9 mouse cellular contexts compared by ENCODE assay signal in genomic region chr16:35541661-35542420, GRCm38 (mm10). TPM values are rescaled to one million over a fixed set of nuclear protein-coding genes. Genes with fewer than 3 reads are reported as not detected.
DNase-seq lines count a peak whose midpoint lies in the region; ATAC-seq and TF ChIP-seq lines count a peak whose summit lies in the region.
"Had no signal": no experiment of that assay in that cellular context is flagged by ENCODE, and none has a peak within 500 bp of the region (broad histone marks: within the 10 kb centered on the region; RNA-seq: fewer than 3 reads in every experiment).

No protein-coding gene starts in this region.

- H3K4me1 ChIP-seq in heart, postnatal 0 days (ENCODE audit: control insufficient read depth, insufficient read depth): peaks cover 30% of the 10 kb centered on the region
- H3K4me1 ChIP-seq in limb, embryonic 11.5 days (ENCODE audit: control insufficient read depth, insufficient read depth, low read length): peaks cover 5% of the 10 kb centered on the region; the same call in 1 of the 2 replicates
- H3K4me1 ChIP-seq in neural tube, embryonic 14.5 days (ENCODE audit: control insufficient read depth, insufficient read depth, low read length): peaks cover 7% of the 10 kb centered on the region; the same call in 1 of the 2 replicates

- WGBS in heart, postnatal 0 days: under 1% methylated on average over 51 of the region's 54 CpGs
- WGBS in limb, embryonic 11.5 days: under 1% methylated on average over 53 of the region's 54 CpGs
- WGBS in neural tube, embryonic 14.5 days: under 1% methylated on average over 49 of the region's 54 CpGs

- no peak for TF ChIP-seq EP300 in heart, postnatal 0 days (IDR thresholded peaks at IDR 0.05; ENCODE audit: low read depth)

- peak; percentile 45; the same call in 1 of the 2 replicates for ATAC-seq in heart, postnatal 0 days (ENCODE audit: insufficient read depth, low read depth)
- peak; percentile 56; the same call in 1 of the 2 replicates for ATAC-seq in limb, embryonic 11.5 days (ENCODE audit: insufficient number of reproducible peaks, low FRiP score, low TSS enrichment, low read depth)
- ATAC-seq in neural tube, embryonic 14.5 days (ENCODE audit: low read depth): peak; percentile 58

- H3K9me3 ChIP-seq in heart, postnatal 0 days (replicated peaks; ENCODE audit: control insufficient read depth, low read length): no peaks in the 10 kb centered on the region
- no peaks in the 10 kb centered on the region for H3K9me3 ChIP-seq in limb, embryonic 11.5 days (ENCODE audit: control insufficient read depth, low read length)
- H3K9me3 ChIP-seq in neural tube, embryonic 14.5 days (ENCODE audit: control insufficient read depth, low read length): no peaks in the 10 kb centered on the region

- H3K27ac ChIP-seq in heart, postnatal 0 days (ENCODE audit: low read depth): no peak overlapping the region
- H3K27ac ChIP-seq in limb, embryonic 11.5 days (replicated peaks; ENCODE audit: low read depth, low read length): no peak overlapping the region
- peak overlapping the region; percentile 61 for H3K27ac ChIP-seq in neural tube, embryonic 14.5 days (ENCODE audit: low read depth, low read length)

- H3K4me3 ChIP-seq in heart, postnatal 0 days (ENCODE audit: low read depth, low read length): peak overlapping the region; percentile 57
- H3K4me3 ChIP-seq in limb, embryonic 11.5 days (ENCODE audit: low read depth, low read length): peak overlapping the region; percentile 58
- H3K4me3 ChIP-seq in neural tube, embryonic 14.5 days (ENCODE audit: low read depth, low read length): peak overlapping the region; percentile 76

- peak overlapping the region; percentile 96 for H3K4me2 ChIP-seq in heart, postnatal 0 days (ENCODE audit: low read depth, low read length)
- peak overlapping the region; percentile 97 for H3K4me2 ChIP-seq in limb, embryonic 11.5 days (ENCODE audit: low read depth, severe bottlenecking)
- peak overlapping the region; percentile 86 for H3K4me2 ChIP-seq in neural tube, embryonic 14.5 days (ENCODE audit: low read depth, low read length)

- H3K27me3 ChIP-seq in heart, postnatal 0 days (ENCODE audit: control insufficient read depth, insufficient read depth, low read length): peaks cover 77% of the 10 kb centered on the region
- peaks cover 25% of the 10 kb centered on the region for H3K27me3 ChIP-seq in limb, embryonic 11.5 days (ENCODE audit: control insufficient read depth, insufficient read depth, low read length)
- H3K27me3 ChIP-seq in neural tube, embryonic 14.5 days (ENCODE audit: control insufficient read depth, insufficient read depth, low read length): no peaks in the 10 kb centered on the region

- H3K9ac ChIP-seq in heart, postnatal 0 days (replicated peaks; ENCODE audit: low read depth, low read length): peak overlapping the region; percentile 29; the same call in 1 of the 2 replicates
- peak overlapping the region; percentile 56 for H3K9ac ChIP-seq in limb, embryonic 11.5 days (ENCODE audit: low read length)
- H3K9ac ChIP-seq in neural tube, embryonic 14.5 days (replicated peaks; ENCODE audit: low read depth, low read length): peak overlapping the region; percentile 66

- no peak for TF ChIP-seq CTCF in heart, postnatal 0 days (IDR thresholded peaks at IDR 0.05; ENCODE audit: low read depth)

- DNase-seq in frontal cortex, postnatal 36 days (ENCODE audit: low spot score in 2 of 2): peak; percentile 23 to 28
- DNase-seq in frontal cortex, adult 2 months (ENCODE audit: extremely low spot score in 1 of 2, low spot score in 1 of 2): no peak
- peak; percentile 15 for DNase-seq in thymus, postnatal 4 days
- no peak for DNase-seq in thymus, postnatal 10 days (ENCODE audit: low spot score in 2 of 2)
- DNase-seq in heart, postnatal 0 days (ENCODE audit: low spot score): no peak
- peak; percentile 69 for DNase-seq in limb, embryonic 11.5 days (ENCODE audit: low spot score)
- no peak for DNase-seq in spleen, adult 18-20 months

- H3K36me3 ChIP-seq in heart, postnatal 0 days (replicated peaks; ENCODE audit: control insufficient read depth, insufficient read depth, low read length): no peaks in the 10 kb centered on the region
- no peaks in the 10 kb centered on the region for H3K36me3 ChIP-seq in limb, embryonic 11.5 days (ENCODE audit: control insufficient read depth, insufficient read depth, low read length)
- no peaks in the 10 kb centered on the region for H3K36me3 ChIP-seq in neural tube, embryonic 14.5 days (ENCODE audit: control insufficient read depth, insufficient read depth, low read length)

RNA-seq across cellular contexts. Expression of gene Sema5b, which starts 0.9 kb away (rescaled TPM):
- 22.3 and 24.1 TPM in 2 replicates for polyA plus RNA-seq in frontal cortex, adult 2 months (2012; rRNA removed)
- total RNA-seq in heart, postnatal 0 days (2014; rRNA removed; ENCODE audit: low replicate concordance): 0.31 and 4.8 TPM in 2 replicates
- polyA plus RNA-seq in heart, postnatal 0 days (2015; fragmentation: Nextera tagmentation; extraction: Ambion mirVana): 0.49 and 0.67 TPM in 2 replicates
- 2.2 and 2.6 TPM in 2 replicates for polyA plus RNA-seq in limb, embryonic 11.5 days (2014; fragmentation: Nextera tagmentation; extraction: Ambion mirVana)
- polyA plus RNA-seq in neural tube, embryonic 14.5 days (2014; fragmentation: Nextera tagmentation; extraction: Ambion mirVana): 18.1 and 21.4 TPM in 2 replicates
- polyA plus RNA-seq: C2C12 had no signal

RNA-seq across cellular contexts. Expression of gene Pdia5, which starts 51.2 kb away (rescaled TPM):
- 8.8 and 9.5 TPM in 2 replicates for polyA plus RNA-seq in frontal cortex, adult 2 months (2012; rRNA removed)
- 3.1 and 12.0 TPM in 2 replicates for total RNA-seq in heart, postnatal 0 days (2014; rRNA removed; ENCODE audit: low replicate concordance)
- 13.7 and 16.0 TPM in 2 replicates for polyA plus RNA-seq in heart, postnatal 0 days (2015; fragmentation: Nextera tagmentation; extraction: Ambion mirVana)
- polyA plus RNA-seq in limb, embryonic 11.5 days (2014; fragmentation: Nextera tagmentation; extraction: Ambion mirVana): 10.9 and 11.3 TPM in 2 replicates
- polyA plus RNA-seq in neural tube, embryonic 14.5 days (2014; fragmentation: Nextera tagmentation; extraction: Ambion mirVana): 3.2 and 7.4 TPM in 2 replicates

Comparison
In these comparisons a context has a peak if more than half of its experiments do, and no peak if none do; other contexts are left out.
1. DNase-seq: peak in frontal cortex, postnatal 36 days (2 of 2), thymus, postnatal 4 days (single experiment) and limb, embryonic 11.5 days (single experiment); none in frontal cortex, adult 2 months (0 of 2), thymus, postnatal 10 days (0 of 2), heart, postnatal 0 days (single experiment) and spleen, adult 18-20 months (0 of 2).
2. Peak in every context shown above with its lines, with median percentiles within 50 percentile points of each other: ATAC-seq, H3K4me2 ChIP-seq, H3K4me3 ChIP-seq and H3K9ac ChIP-seq.